Mouse (Mus musculus) MN1 (cell line): Measurements from ENCODE around the gene Rnf115.

Source experiments
- DNase-seq: peaks from one replicate; pipeline ENCODE4 v3.0.0-alpha.2; 2016; ENCODE audit warnings: low spot score

Gene Rnf115

GRCm38 (mm10) chr3:96777120-96777519 is 49.7 kb downstream of the Rnf115 start:
- DNase-seq = no peak

- no peak for DNase-seq
These were observed 54.8 kb downstream of the Rnf115 start for GRCm38 (mm10) chr3:96782236-96782635.

- no peak for DNase-seq
These were observed 60.3 kb downstream of the Rnf115 start for GRCm38 (mm10) chr3:96787784-96788183.

- DNase-seq = no peak
These were observed 61.0 kb downstream of the Rnf115 start for GRCm38 (mm10) chr3:96788506-96788905.

GRCm38 (mm10) chr3:96800254-96800653 is 72.8 kb downstream of the Rnf115 start:
- no peak for DNase-seq

- DNase-seq = no peak
These were observed 74.8 kb downstream of the Rnf115 start for GRCm38 (mm10) chr3:96802214-96802613.

GRCm38 (mm10) chr3:96808136-96808535 is 80.7 kb downstream of the Rnf115 start:
- no peak for DNase-seq

- no peak for DNase-seq
These were observed 81.2 kb downstream of the Rnf115 start for GRCm38 (mm10) chr3:96808651-96809050.

GRCm38 (mm10) chr3:96811232-96811631 is 83.8 kb downstream of the Rnf115 start:
- no peak for DNase-seq

- peak; percentile 24 for DNase-seq
These were observed 85.1 kb downstream of the Rnf115 start for GRCm38 (mm10) chr3:96812395-96813091.

- no peak for DNase-seq
These were observed 85.6 kb downstream of the Rnf115 start for GRCm38 (mm10) chr3:96813106-96813505.

- DNase-seq = no peak
These were observed 86.3 kb downstream of the Rnf115 start for GRCm38 (mm10) chr3:96813591-96814244.

GRCm38 (mm10) chr3:96814342-96814741 is 86.9 kb downstream of the Rnf115 start:
- no peak for DNase-seq

GRCm38 (mm10) chr3:96820116-96820915 is 92.9 kb downstream of the Rnf115 start:
- DNase-seq = no peak

GRCm38 (mm10) chr3:96821581-96821980 is 94.1 kb downstream of the Rnf115 start:
- no peak for DNase-seq

- DNase-seq = no peak
These were observed 96.2 kb downstream of the Rnf115 start for GRCm38 (mm10) chr3:96823701-96824100.

GRCm38 (mm10) chr3:96824614-96825013 is 97.2 kb downstream of the Rnf115 start:
- DNase-seq = no peak

- DNase-seq = no peak
These were observed 97.8 kb downstream of the Rnf115 start for GRCm38 (mm10) chr3:96825261-96825660.

GRCm38 (mm10) chr3:96828308-96828864 is 100.9 kb downstream of the Rnf115 start:
- no peak for DNase-seq

GRCm38 (mm10) chr3:96828984-96829383 is 101.5 kb downstream of the Rnf115 start, which contains the start of the genes Pdzk1 and Cd160:
TSS of gene Pdzk1 (plus strand) at chr3:96829284.
TSS of gene Cd160 (minus strand) at chr3:96829351.
- DNase-seq = no peak

- no peak for DNase-seq
These were observed 102.4 kb downstream of the Rnf115 start for GRCm38 (mm10) chr3:96829856-96830255.

- no peak for DNase-seq
These were observed 105.5 kb downstream of the Rnf115 start for GRCm38 (mm10) chr3:96832930-96833329.
